Mouse (Mus musculus) liver, embryonic 11.5 days (tissue): ENCODE measurements around the gene Relb. TPM values are rescaled to one million over a fixed set of nuclear protein-coding genes. Genes with fewer than 3 reads are reported as not detected.

Experiments used
- ATAC-seq: fragments of 200-750 bp; cut with Nextera tagmentation; replicated peaks from 2 replicates; pipeline ENCODE4 v1.8.0; 2017; ENCODE audit warnings: moderate number of reproducible peaks, mild to moderate bottlenecking, moderate TSS enrichment, moderate library complexity; ENCODE audit not compliant: low FRiP score
- DNase-seq: peaks from one replicate; pipeline ENCODE4 v3.0.0-alpha.2; 2017; ENCODE audit warnings: low spot score
- H3K27ac ChIP-seq: fragments of 300-500 bp; sonication (generic); 2 replicates; pipeline ENCODE4 v1.5.1; 2014; ENCODE audit warnings: mild to moderate bottlenecking, low read depth, low read length, control low read depth
- H3K27me3 ChIP-seq: fragments of 300-500 bp; sonication (generic); replicated peaks from 2 replicates; pipeline ENCODE4 v1.6.1; 2014; ENCODE audit warnings: low read length, mixed read lengths; ENCODE audit not compliant: control insufficient read depth, insufficient read depth
- H3K36me3 ChIP-seq: fragments of 300-500 bp; sonication (generic); 2 replicates; pipeline ENCODE4 v1.6.1; 2014; ENCODE audit warnings: mild to moderate bottlenecking, low read length, moderate library complexity, mixed read lengths; ENCODE audit not compliant: control insufficient read depth, insufficient read depth
- H3K4me1 ChIP-seq: fragments of 300-500 bp; sonication (generic); replicated peaks from 2 replicates; pipeline ENCODE4 v1.6.1; 2014; ENCODE audit warnings: low read length, mixed read lengths; ENCODE audit not compliant: control insufficient read depth, insufficient read depth
- H3K4me2 ChIP-seq: fragments of 300-500 bp; sonication (generic); 2 replicates; pipeline ENCODE4 v1.6.1; 2014; ENCODE audit warnings: mild to moderate bottlenecking, control low read depth, moderate library complexity
- H3K4me3 ChIP-seq: fragments of 300-500 bp; sonication (generic); 2 replicates; pipeline ENCODE4 v1.5.1; 2014; ENCODE audit warnings: low read depth, low read length, control low read depth
- H3K9ac ChIP-seq: fragments of 300-500 bp; sonication (generic); 2 replicates; pipeline ENCODE4 v1.6.1; 2014; ENCODE audit warnings: low read depth, low read length, control low read depth
- H3K9me3 ChIP-seq: fragments of 300-500 bp; sonication (generic); 2 replicates; pipeline ENCODE4 v1.6.1; 2016; ENCODE audit warnings: low read length, inconsistent platforms, mixed read lengths; ENCODE audit not compliant: control insufficient read depth
- WGBS: fragments of 180-500 bp; shearing (Covaris S2); extraction: QIAGEN DNeasy Blood & Tissue Kit; methylation state at CpG from one replicate; pipeline ENCODE4 v1.1.7; 2014; 5-methylcytosine and 5-hydroxymethylcytosine counted together
- polyA plus RNA-seq: library from polyadenylated mRNA; unstranded; fragments of >200 nt; fragmentation: Nextera tagmentation; extraction: Ambion mirVana; gene quantifications from 2 replicates; pipeline ENCODE4 v1.2.1, GENCODE M21; 2014

Relb gene
- polyA plus RNA-seq, 1 experiment from 2014 or later: 2.3 TPM

DNA sequence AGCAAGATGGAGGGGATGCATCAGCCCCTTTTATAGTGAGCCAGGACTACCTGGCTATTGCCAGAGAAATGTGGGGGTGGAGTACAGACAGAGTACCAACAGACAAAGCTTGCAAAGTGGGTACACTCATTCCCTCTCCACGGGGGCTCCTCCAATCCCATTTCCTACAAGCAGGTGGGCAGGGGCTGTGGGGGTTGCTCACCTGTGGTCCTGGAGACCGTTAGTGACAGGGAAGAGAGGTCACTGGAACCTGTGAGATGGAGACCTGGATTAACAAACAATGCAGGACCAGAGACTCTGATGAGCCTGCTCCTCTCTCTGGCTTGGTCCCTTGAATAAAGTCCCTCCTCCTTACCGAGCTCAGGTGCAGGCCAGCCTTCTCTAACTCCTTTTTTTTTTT lies 1.5 kb downstream of the Relb start:
- ATAC-seq (no peak), DNase-seq (no peak)
- Histone ChIP-seq H3K4me1 (peaks cover 11% of the 10 kb centered on the region), H3K9ac (no peak overlapping the region), H3K4me2 (peak overlapping the region; percentile 99), H3K9me3 (no peaks in the 10 kb centered on the region), H3K27ac (no peak overlapping the region; the same call in 1 of the 2 replicates), H3K4me3 (peak overlapping the region; percentile 79), H3K36me3 (no peaks in the 10 kb centered on the region), H3K27me3 (no peaks in the 10 kb centered on the region; the same call in 1 of the 2 replicates)
- WGBS: 58% methylated on average over 3 of the region's 3 CpGs

DNA sequence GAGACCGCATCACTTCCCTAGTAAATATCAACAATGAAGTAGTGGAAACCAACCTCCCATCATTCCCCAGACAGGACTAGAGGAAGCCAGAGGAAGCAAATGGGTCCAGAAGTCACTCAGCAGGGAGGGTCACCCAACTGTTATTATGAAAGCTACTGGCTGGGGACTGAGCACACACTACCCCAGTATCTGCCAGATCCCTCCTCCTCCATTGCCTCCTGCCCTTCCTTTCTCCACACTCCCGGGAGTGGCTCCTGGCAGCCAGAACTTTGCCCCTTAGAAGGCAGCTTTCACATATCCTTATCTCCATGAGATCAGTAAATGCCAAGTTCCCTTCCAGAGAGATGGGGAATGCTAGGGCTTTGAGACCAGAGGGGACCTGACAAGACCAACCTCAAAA lies 5.8 kb downstream of the Relb start:
- Histone ChIP-seq H3K27ac (no peak overlapping the region), H3K9me3 (no peaks in the 10 kb centered on the region), H3K4me3 (no peak overlapping the region), H3K9ac (no peak overlapping the region), H3K4me1 (peaks cover 6% of the 10 kb centered on the region; the same call in 1 of the 2 replicates), H3K4me2 (no peak overlapping the region), H3K36me3 (no peaks in the 10 kb centered on the region), H3K27me3 (peaks cover 6% of the 10 kb centered on the region)
- no peak for ATAC-seq
- 59% methylated on average over 2 of the region's 2 CpGs for WGBS
- DNase-seq: no peak

DNA sequence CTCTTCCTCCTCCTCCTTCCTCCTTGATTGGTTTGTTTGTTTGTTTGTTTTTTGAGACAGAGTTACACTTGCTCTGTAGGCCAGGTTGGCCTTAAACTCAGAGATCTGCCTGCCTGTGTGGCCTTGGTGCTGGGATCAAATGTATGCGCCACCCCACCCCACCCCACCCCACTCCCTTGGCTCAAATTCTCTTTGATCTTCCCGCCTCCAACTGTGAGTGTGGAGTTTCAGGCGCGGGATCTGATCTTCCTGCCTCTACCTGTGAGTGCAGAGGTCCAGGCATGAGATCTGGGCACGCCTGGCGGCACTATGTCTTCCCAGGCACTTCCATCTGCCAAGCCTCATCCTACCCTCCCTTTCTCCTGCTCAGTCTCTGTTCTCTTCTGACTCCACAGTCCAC lies 7.0 kb downstream of the Relb start:
- ATAC-seq: no peak
- no peaks in the 10 kb centered on the region for H3K9me3 ChIP-seq
- no peak for DNase-seq
- no peaks in the 10 kb centered on the region for H3K36me3 ChIP-seq
- H3K4me3 ChIP-seq: no peak overlapping the region
- peaks cover 6% of the 10 kb centered on the region; the same call in 1 of the 2 replicates for H3K4me1 ChIP-seq
- 34% methylated on average over 6 of the region's 6 CpGs for WGBS
- H3K27me3 ChIP-seq: peaks cover 6% of the 10 kb centered on the region
- H3K27ac ChIP-seq: no peak overlapping the region
- H3K9ac ChIP-seq: no peak overlapping the region
- H3K4me2 ChIP-seq: no peak overlapping the region

DNA sequence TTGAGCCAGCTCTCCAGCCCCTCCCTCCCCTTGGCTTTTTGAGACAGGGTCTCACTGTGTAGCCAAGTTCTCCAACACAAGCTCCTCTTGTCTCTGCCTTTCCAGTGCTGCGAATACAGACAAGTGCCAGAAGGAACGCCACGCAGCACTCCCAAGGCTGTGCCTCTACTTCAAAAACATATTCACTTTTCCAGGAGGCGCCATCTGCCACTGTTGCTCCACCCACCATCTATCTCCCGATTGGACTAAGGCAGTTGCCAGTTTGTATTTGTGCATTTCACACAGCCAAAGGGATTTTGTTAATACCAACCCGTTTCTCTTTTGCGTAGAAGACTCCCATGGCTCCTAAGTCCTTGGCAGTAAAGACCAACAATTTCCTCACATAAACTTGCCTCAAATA lies 8.4 kb downstream of the Relb start:
- 90% methylated on average over 7 of the region's 7 CpGs for WGBS
- Histone ChIP-seq H3K4me2 (no peak overlapping the region), H3K27me3 (peaks cover 6% of the 10 kb centered on the region), H3K9me3 (no peaks in the 10 kb centered on the region), H3K4me3 (no peak overlapping the region), H3K27ac (no peak overlapping the region), H3K9ac (no peak overlapping the region), H3K36me3 (no peaks in the 10 kb centered on the region), H3K4me1 (peaks cover 6% of the 10 kb centered on the region; the same call in 1 of the 2 replicates)
- no peak for DNase-seq
- no peak for ATAC-seq

DNA sequence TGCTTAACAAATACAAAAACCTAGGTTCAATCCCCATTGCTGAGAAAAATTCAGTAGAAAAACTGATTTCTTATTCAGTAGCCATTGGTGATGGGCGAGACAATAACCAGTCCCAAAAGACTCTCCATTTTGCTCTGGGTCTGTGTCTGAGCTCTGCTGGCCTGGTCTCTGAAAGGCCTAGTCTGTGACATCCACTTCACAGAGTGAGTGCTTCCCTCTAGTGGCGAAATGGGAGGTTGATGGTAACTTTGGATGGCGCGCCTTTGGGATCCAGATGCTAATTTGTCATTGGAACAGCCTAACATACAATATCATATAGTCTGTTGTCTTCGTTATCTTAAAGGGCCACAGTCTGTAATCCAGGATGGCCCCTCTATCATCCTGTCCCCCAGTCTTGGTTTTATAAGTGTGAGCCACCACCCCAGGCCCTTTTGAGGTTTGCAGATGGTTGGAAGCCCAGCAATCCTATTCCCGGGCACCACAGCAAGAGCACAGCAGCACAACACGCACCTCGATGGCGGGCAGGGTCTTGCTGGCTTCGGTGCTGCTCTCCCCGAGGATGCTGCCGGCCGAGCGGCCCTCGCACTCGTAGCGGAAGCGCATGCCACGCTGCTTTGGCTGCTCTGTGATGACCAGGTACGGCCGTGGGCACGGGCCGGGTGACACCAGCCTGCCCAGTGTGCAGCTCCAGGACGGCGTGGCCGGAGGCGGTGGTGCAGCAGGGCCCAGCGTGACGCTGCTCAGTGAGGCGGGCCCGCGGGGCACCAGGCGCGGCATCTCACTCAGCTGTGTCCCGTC lies 10.0 kb downstream of the Relb start:
- H3K36me3 ChIP-seq: no peaks in the 10 kb centered on the region
- ATAC-seq (peak; percentile 70), DNase-seq (peak; percentile 67)
- no peaks in the 10 kb centered on the region for H3K9me3 ChIP-seq
- WGBS: 12% methylated on average over 35 of the region's 35 CpGs
- peaks cover 6% of the 10 kb centered on the region; the same call in 1 of the 2 replicates for H3K4me1 ChIP-seq
- H3K9ac ChIP-seq: peak overlapping the region; percentile 54
- H3K4me3 ChIP-seq: peak overlapping the region; percentile 36
- peak overlapping the region; percentile 71 for H3K4me2 ChIP-seq
- H3K27me3 ChIP-seq: peaks cover 6% of the 10 kb centered on the region
- no peak overlapping the region for H3K27ac ChIP-seq

DNA sequence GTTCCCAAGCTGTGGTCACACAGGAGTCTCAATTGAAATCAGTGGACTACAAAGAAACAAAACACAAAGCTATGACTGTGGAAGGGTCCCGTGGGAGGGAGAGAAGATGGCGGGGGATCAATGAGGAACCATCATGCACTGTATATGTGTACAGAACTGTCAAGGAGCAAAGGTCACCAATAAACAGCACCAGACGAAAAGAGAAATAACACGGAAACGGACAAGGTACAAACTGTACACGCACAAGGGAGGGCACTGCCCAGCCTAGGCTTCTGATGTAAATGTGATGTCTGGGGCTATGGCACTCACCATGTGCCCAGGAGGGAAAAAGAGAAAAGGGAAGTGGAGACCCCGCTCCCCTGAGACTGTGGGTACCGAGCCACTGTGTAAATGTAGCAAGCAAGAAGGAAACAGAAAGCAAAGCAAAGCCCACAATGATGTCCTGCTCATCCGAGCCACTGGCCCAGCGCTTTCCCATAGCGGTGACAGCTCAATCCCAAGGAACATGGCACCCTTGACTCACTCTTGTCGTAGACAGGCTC lies 14.1 kb downstream of the Relb start:
- 82% methylated on average over 12 of the region's 12 CpGs for WGBS

DNA sequence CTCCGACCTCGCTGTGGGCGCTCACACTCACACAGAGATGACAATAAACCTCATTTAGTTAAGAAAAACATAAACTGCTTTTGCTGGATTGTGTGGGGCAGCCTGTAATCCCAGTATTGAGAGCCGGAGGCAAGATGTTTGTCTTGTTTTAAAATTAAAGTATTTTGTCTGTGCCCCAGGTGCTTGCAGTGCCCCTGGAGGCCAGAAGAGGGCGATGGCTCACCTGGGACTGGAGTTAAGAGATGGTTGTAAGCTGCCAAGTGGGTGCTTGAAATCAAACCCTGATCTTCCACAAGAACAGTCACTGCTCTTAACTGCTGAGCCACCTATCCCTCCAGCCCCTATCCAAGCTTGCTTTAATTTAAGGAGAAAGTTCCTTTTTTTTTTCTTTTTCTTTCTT lies 18.3 kb downstream of the Relb start:
- 79% methylated on average over 5 of the region's 5 CpGs for WGBS
- no peaks in the 10 kb centered on the region for H3K27me3 ChIP-seq
- H3K9me3 ChIP-seq: no peaks in the 10 kb centered on the region
- no peaks in the 10 kb centered on the region for H3K4me1 ChIP-seq
- no peak overlapping the region for H3K4me2 ChIP-seq
- H3K9ac ChIP-seq: no peak overlapping the region
- H3K27ac ChIP-seq: no peak overlapping the region
- no peak for DNase-seq
- H3K4me3 ChIP-seq: no peak overlapping the region
- ATAC-seq: no peak
- no peaks in the 10 kb centered on the region for H3K36me3 ChIP-seq

More for the DNA sequence above, 14.1 kb downstream of the Relb start:
- Histone ChIP-seq H3K36me3 (no peaks in the 10 kb centered on the region), H3K4me1 (peaks cover 6% of the 10 kb centered on the region; the same call in 1 of the 2 replicates), H3K27me3 (peaks cover 6% of the 10 kb centered on the region), H3K9ac (no peak overlapping the region), H3K4me3 (no peak overlapping the region), H3K27ac (no peak overlapping the region), H3K4me2 (no peak overlapping the region), H3K9me3 (no peaks in the 10 kb centered on the region)
- no peak for ATAC-seq
- DNase-seq: no peak

DNA sequence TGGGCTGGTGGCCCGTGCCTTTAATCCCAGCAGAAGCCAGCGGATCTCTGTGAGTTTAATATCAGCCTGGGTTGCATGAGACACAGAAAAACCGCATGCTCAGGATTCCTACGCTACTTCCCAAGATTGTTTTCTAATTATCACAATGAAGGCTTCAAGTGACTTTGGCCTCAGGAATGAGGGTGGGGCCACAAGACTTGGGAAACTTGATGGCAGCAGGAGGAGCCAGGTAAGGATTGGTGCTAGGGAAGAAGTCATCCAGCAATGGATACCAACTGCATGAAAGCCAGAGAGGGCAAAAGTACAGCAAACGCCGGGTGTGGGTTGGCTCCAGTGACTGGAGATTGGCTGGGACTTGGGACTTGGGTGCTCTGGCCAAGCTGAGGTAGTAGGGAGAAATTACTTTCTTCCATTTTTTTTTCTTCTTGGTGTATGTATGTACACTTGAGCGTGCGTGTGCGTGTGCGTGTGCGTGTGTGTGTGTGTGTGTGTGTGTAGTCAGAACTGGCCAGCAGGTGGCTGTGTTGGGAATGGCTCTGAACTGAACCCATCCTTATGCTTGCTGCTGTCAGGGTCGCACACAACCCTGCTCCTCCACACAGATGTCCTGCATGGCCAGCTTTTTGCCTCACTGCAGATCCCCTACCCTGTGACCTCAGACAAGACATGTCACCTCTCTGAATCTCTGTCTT lies 19.5 kb downstream of the Relb start:
- Histone ChIP-seq H3K27me3 (no peaks in the 10 kb centered on the region), H3K4me1 (no peaks in the 10 kb centered on the region), H3K36me3 (no peaks in the 10 kb centered on the region), H3K27ac (no peak overlapping the region), H3K4me3 (no peak overlapping the region), H3K9me3 (no peaks in the 10 kb centered on the region), H3K4me2 (no peak overlapping the region), H3K9ac (no peak overlapping the region)
- WGBS: 91% methylated on average over 12 of the region's 12 CpGs
- DNase-seq: no peak
- no peak for ATAC-seq
